Mouse (Mus musculus) CH12.LX (cell line): Measurements from ENCODE around the gene Srd5a1.

Experiments used
- CTCF ChIP-seq, 2 experiments: IDR thresholded peaks in 1 of 2; conservative IDR thresholded peaks in 1 of 2; 2 replicates each; pipeline ENCODE4 v1.5.1; 2011 to 2012; ENCODE audit warnings: low read depth in 2 of 2, low read length in 2 of 2, improper control_type of control experiment in 1 of 2, inconsistent platforms in 1 of 2, mild to moderate bottlenecking in 1 of 2, moderate library complexity in 1 of 2
- NELFE ChIP-seq: IDR thresholded peaks from 2 replicates; pipeline ENCODE4 v1.6.1; 2011; ENCODE audit warnings: low read depth, low read length, improper control_type of control experiment
- NRF1 ChIP-seq: IDR thresholded peaks from 2 replicates; pipeline ENCODE4 v1.6.1; 2014; ENCODE audit warnings: low read depth, mild to moderate bottlenecking, inconsistent platforms, low read length, improper control_type of control experiment, moderate library complexity
- POLR2A ChIP-seq: IDR thresholded peaks from 2 replicates; pipeline ENCODE4 v1.6.1; 2011; ENCODE audit warnings: low read depth, mild to moderate bottlenecking, improper control_type of control experiment, low read length
- USF2 ChIP-seq: conservative IDR thresholded peaks from 2 replicates; pipeline ENCODE4 v1.6.1; 2011; ENCODE audit warnings: low read depth, low read length, improper control_type of control experiment
- ZC3H11A ChIP-seq: IDR thresholded peaks from 2 replicates; pipeline ENCODE4 v1.6.1; 2012; ENCODE audit warnings: low read depth, mild to moderate bottlenecking, inconsistent platforms, low read length, improper control_type of control experiment
- ZKSCAN1 ChIP-seq: IDR thresholded peaks from 2 replicates; pipeline ENCODE4 v1.6.1; 2012; ENCODE audit warnings: low read depth, inconsistent platforms, low read length, improper control_type of control experiment, borderline replicate concordance

GRCm38 (mm10) chr13:69536021-69536420 is 75.2 kb downstream of the Srd5a1 start:
- no peak for TF ChIP-seq ZKSCAN1
- TF ChIP-seq CTCF (conservative IDR thresholded peaks at IDR 0.05 in 1 of 2, IDR thresholded peaks at IDR 0.05 in 1 of 2; ENCODE audit: low read depth in 2 of 2, low read length in 2 of 2) = no peak
- no peak for TF ChIP-seq POLR2A
- TF ChIP-seq NRF1 = no peak
- no peak for TF ChIP-seq NELFE
- TF ChIP-seq ZC3H11A = no peak
- TF ChIP-seq USF2 = no peak
